Mouse (Mus musculus): ENCODE measurements at regions not wholly inside any gene's neighbourhood (a gene's known extent, or its start where the extent isn't known, plus 50 kb on each side); places are given as distances from the start of the nearest gene placed in this dataset.

- DNase-seq = no peak
These were observed 59.2 kb upstream of the Klf6 start for GRCm38 (mm10) chr13:5802079-5802478.

- no peak for DNase-seq
These were observed 58.5 kb upstream of the Klf6 start for GRCm38 (mm10) chr13:5802826-5803225.

- no peak for DNase-seq
These were observed 57.5 kb upstream of the Klf6 start for GRCm38 (mm10) chr13:5803540-5804380.

- DNase-seq = no peak
These were observed 56.8 kb upstream of the Klf6 start for GRCm38 (mm10) chr13:5804381-5804941.

- DNase-seq = no peak
These were observed 52.9 kb upstream of the Klf6 start for GRCm38 (mm10) chr13:5808380-5808779.
